Mouse (Mus musculus): ENCODE measurements around the gene Pxylp1. TPM values are rescaled to one million over a fixed set of nuclear protein-coding genes. Genes with fewer than 3 reads are reported as not detected.

Pxylp1 gene
- total RNA-seq, 2 experiments from 2014 or later = 22.0 to 28.3 TPM

Other genes with a start within 250 kb of the Pxylp1 start
- 10 to 100 TPM; 34.6 to 35.2 TPM for gene Zbtb38, start 139.8 kb downstream of the Pxylp1 start, total RNA-seq (2021)
- gene Spsb4, start 126.2 kb upstream of the Pxylp1 start, total RNA-seq (2021) = 10 to 100 TPM; 30.4 to 34.6 TPM
- gene Slc25a36, start 218.5 kb upstream of the Pxylp1 start, total RNA-seq (2021) = 10 to 100 TPM; 51.7 to 51.8 TPM

Data from heart, postnatal 4 days (tissue).